Mouse (Mus musculus) CH12.LX (cell line): ENCODE measurements at regions not wholly inside any gene's neighbourhood (a gene's known extent, or its start where the extent isn't known, plus 50 kb on each side); places are given as distances from the start of the nearest gene placed in this dataset.

ENCODE experiments used
- EP300 ChIP-seq: IDR thresholded peaks from 2 replicates; pipeline ENCODE4 v1.6.1; 2011; ENCODE audit warnings: low read length, improper control_type of control experiment
- HCFC1 ChIP-seq: IDR thresholded peaks from 2 replicates; pipeline ENCODE4 v1.6.1; 2012; ENCODE audit warnings: low read depth, mild to moderate bottlenecking, inconsistent platforms, low read length, improper control_type of control experiment
- MAX ChIP-seq: IDR thresholded peaks from 2 replicates; pipeline ENCODE4 v1.6.1; 2011; ENCODE audit warnings: low read length, improper control_type of control experiment
- POLR2A ChIP-seq: IDR thresholded peaks from 2 replicates; pipeline ENCODE4 v1.6.1; 2011; ENCODE audit warnings: low read depth, mild to moderate bottlenecking, improper control_type of control experiment, low read length
- SMC3 ChIP-seq: IDR thresholded peaks from 2 replicates; pipeline ENCODE4 v1.6.1; 2011; ENCODE audit warnings: low read depth, low read length, improper control_type of control experiment
- ZC3H11A ChIP-seq: IDR thresholded peaks from 2 replicates; pipeline ENCODE4 v1.6.1; 2012; ENCODE audit warnings: low read depth, mild to moderate bottlenecking, inconsistent platforms, low read length, improper control_type of control experiment

DNA sequence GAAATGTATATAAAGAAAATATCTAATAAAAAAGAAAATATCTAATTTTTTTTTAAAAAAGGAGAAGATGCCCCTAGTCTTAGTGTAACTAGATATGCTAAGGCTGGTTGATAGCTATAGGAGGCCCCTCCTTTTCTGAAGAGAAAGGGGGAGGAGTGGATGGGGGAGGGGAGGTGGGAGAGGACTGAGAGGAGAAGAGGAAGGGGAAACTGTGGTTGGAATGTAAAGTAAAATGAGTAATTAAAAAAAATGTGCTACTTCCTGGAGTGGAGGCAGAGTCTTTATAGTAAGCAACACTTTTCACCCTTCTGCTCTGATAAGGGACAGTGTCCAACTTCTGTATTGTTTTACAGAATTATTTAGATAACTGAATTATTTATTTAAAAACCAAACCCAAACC is 513.6 kb upstream of the Fam160b2 start:
- TF ChIP-seq SMC3 (no peak), EP300 (no peak), MAX (no peak), HCFC1 (no peak), ZC3H11A (no peak), POLR2A (no peak)
